Mouse (Mus musculus) thymus, postnatal 0 days (tissue): Measurements from ENCODE around the gene Anks1b. TPM values are rescaled to one million over a fixed set of nuclear protein-coding genes. Genes with fewer than 3 reads are reported as not detected.

Source experiments
- DNase-seq: peaks from one replicate; pipeline ENCODE4 v3.0.0-alpha.2; 2015; ENCODE audit warnings: low spot score
- polyA plus RNA-seq: library from polyadenylated mRNA; unstranded; fragments of >200 nt; fragmentation: Nextera tagmentation; extraction: Ambion mirVana; gene quantifications from 2 replicates; pipeline ENCODE4 v1.2.1, GENCODE M21; 2015

Anks1b gene
- polyA plus RNA-seq, 1 experiment from 2014 or later: 0.18 TPM

GRCm38 (mm10) chr10:90144444-90144843 is 271.1 kb downstream of the Anks1b start:
- no peak for DNase-seq

- no peak for DNase-seq
Observed at GRCm38 (mm10) chr10:90151510-90151909, 278.2 kb downstream of the Anks1b start.

- no peak for DNase-seq
Observed at GRCm38 (mm10) chr10:90169941-90170580, 296.8 kb downstream of the Anks1b start.

- DNase-seq: no peak
Observed at GRCm38 (mm10) chr10:90190366-90190765, 317.1 kb downstream of the Anks1b start.

GRCm38 (mm10) chr10:90196936-90197335 is 323.6 kb downstream of the Anks1b start:
- no peak for DNase-seq

- no peak for DNase-seq
Observed at GRCm38 (mm10) chr10:90210044-90210443, 336.7 kb downstream of the Anks1b start.

- DNase-seq: no peak
Observed at GRCm38 (mm10) chr10:90220470-90220869, 347.2 kb downstream of the Anks1b start.

GRCm38 (mm10) chr10:90222793-90223495 is 349.6 kb downstream of the Anks1b start:
- DNase-seq: no peak

- DNase-seq: no peak
Observed at GRCm38 (mm10) chr10:90235273-90235672, 362.0 kb downstream of the Anks1b start.

- DNase-seq: no peak
Observed at GRCm38 (mm10) chr10:90237290-90237689, 364.0 kb downstream of the Anks1b start.

GRCm38 (mm10) chr10:90258944-90259714 is 385.8 kb downstream of the Anks1b start:
- DNase-seq: no peak

- DNase-seq: no peak
Observed at GRCm38 (mm10) chr10:90271321-90271720, 398.0 kb downstream of the Anks1b start.

GRCm38 (mm10) chr10:90273311-90273710 is 400.0 kb downstream of the Anks1b start:
- DNase-seq: no peak

- no peak for DNase-seq
Observed at GRCm38 (mm10) chr10:90286589-90286988, 413.3 kb downstream of the Anks1b start.

- no peak for DNase-seq
Observed at GRCm38 (mm10) chr10:90303249-90303648, 429.9 kb downstream of the Anks1b start.

GRCm38 (mm10) chr10:90306156-90306555 is 432.8 kb downstream of the Anks1b start:
- no peak for DNase-seq

- DNase-seq: no peak
Observed at GRCm38 (mm10) chr10:90307931-90308555, 434.7 kb downstream of the Anks1b start.

GRCm38 (mm10) chr10:90329781-90330180 is 456.5 kb downstream of the Anks1b start:
- no peak for DNase-seq

GRCm38 (mm10) chr10:90345394-90345793 is 472.1 kb downstream of the Anks1b start:
- DNase-seq: no peak

- DNase-seq: no peak
Observed at GRCm38 (mm10) chr10:90356258-90356657, 482.9 kb downstream of the Anks1b start.

- DNase-seq: no peak
Observed at GRCm38 (mm10) chr10:90357169-90357907, 484.0 kb downstream of the Anks1b start.
